Mouse (Mus musculus): ENCODE measurements around the gene Gclm. TPM values are rescaled to one million over a fixed set of nuclear protein-coding genes. Genes with fewer than 3 reads are reported as not detected.
"Not testable (repeated sequence)": the region's sequence is repeated elsewhere in the genome, so short reads cannot be mapped to it uniquely, and the experiment has no call there.

Gene Gclm
- total RNA-seq, 2 experiments from 2014 or later, result 22.7 to 28.7 TPM

DNA sequence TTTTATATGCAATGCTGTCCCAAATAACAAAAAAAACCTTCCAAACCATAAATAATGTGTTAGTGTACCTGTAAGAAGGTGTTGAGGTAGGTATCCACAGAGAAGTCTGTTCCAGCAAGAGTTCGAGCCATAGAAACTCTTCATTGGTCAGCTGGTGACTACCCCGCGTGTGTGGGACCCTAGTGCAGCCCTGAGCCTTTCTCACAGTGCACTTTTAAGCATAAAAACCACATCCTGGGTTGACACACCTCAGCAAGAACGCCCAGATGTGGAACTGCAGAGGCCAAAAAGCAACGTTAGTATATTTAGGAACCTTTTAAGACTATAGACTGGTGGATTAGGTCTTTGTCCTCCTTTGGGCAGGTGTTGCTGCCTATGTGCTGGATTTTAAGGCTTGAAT, 41.8 kb downstream of the Gclm start:
- DNase-seq, result no peak
- intact Hi-C loops (cut with DNase I; ENCODE audit: low total_unique reads), result no loop called here

DNA sequence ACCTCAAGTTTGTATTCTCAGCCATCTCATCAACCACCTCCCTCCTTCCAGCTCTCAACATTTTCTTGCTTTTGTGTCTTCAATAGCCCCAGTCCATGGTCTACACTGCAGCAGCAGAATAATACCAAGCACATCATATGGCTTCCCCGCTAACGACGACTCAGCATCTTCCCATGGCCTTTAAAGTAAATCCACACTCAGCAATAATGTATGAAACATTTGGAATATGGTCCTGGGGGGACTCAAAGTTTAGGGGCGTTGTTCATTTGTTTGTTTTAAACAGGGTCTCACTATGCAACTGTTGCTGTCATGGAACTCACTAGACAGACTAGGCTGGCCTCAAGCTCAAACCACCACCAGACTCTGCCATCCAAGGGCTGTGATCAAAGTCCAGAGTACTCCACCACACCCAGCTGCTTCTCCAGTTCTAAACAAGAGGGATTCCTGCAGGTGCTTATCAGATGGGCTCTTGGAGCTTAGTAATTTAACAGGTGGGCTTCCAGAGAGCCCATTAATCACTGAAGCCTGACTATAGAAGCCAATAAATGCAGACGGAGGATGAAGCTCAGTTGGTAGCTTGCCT, 43.3 kb downstream of the Gclm start:
- no peak for DNase-seq
- intact Hi-C loops (cut with DNase I; ENCODE audit: low total_unique reads), result no loop called here

DNA sequence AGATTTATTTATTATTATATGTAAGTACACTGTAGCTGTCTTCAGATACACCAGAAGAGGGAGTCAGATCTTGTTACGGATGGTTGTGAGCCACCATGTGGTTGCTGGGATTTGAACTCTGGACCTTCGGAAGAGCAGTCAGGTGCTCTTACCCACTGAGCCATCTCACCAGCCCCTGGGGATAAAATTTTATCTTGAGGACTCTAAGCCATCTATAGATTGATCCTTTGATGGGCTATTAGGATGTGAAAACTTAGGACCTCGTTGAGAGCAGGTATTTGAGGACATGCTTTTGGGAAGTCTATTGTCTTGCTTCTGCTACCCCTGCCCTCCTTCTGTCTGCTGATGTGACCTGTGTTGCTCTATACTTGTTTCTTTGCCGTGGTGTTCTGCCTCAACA, 44.0 kb downstream of the Gclm start:
- DNase-seq; intact Hi-C loops (cut with DNase I; ENCODE audit: low total_unique reads): not testable (repeated sequence)

DNA sequence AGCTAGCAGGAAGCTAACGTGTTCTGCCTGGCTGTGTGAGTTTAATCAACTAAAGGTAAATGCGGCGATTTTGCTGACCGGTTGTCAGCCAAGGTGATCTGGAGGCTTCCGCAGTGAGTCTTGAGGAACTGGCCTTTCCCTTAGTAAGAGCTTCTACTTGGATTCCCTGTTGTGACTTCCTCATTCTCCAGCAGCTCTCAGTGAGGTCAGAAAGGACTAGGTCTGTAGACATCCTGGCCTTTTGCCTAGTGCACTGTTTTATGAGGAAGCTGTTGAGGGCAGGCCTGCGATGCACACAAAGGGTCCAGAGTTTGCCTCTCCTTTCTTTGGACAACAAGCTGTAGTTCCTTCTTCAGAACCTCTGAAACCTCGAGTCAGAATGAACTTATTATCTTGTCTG, 45.3 kb downstream of the Gclm start:
- intact Hi-C loops (cut with DNase I; ENCODE audit: low total_unique reads), result no loop called here
- DNase-seq, result no peak

DNA sequence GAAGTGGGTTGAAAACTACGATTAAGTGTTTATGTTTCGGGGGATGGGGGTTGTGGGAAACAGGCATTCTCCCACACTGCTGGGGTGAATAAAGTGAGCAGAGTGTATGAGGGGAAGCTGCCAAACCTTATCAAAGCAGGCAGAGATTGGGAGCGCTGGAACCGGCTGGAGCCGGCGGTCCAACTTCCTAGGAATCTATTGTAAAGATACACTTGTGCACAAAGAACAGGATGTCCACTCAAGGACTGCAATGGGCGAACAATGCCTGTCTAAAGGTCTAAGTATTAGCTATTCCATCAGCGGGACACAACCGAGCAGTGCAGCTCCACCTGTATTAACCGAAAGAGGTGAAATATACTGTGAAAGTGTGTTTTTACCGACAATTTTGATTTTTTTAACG, 46.5 kb downstream of the Gclm start:
- intact Hi-C loops (cut with DNase I; ENCODE audit: low total_unique reads), result no loop called here
- DNase-seq, result no peak

DNA sequence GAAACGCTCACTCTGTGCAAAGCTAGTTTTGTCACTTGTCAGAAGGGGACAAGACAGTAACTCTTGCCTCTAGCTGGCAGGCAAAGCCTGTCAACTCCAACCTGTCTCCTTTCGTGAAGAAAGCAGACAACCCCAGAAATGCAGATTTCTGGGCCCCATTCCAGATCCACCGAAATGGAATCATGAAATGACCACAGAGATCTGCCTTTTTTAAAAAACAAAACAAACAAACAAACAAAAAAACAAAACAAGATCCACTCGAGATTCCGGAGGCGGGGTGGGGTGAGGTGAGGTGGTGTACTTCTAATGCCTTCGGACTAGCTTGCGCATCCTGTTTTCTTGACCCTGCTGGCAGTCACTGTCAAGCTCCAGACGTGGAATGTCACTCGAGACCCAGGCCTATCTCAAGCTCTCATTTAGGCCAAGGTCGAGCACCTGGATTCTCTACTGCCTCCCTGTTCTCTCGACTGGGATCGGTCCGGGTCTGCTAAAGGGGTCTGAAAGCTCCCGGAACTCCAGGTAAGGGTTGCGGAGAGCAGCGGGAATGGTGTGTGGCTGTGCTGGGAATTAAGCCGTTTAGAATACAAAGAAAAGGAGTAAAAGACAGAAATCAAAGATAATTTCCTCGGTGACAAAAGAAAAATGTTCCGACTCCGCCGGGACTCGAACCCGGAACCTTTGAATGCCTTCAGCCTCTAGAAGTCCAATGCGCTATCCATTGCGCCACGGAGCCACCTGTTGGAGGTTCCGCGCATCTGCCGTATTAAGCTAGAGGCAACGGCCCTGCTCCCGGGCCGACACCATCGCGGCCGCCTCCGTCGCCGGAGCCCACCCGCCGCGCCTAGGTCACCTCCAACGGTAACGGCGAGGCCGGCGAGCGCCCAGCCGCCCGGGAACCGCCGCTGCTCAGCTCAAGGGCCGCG, 47.2 kb downstream of the Gclm start:
- DNase-seq, result peak; percentile 91

DNA sequence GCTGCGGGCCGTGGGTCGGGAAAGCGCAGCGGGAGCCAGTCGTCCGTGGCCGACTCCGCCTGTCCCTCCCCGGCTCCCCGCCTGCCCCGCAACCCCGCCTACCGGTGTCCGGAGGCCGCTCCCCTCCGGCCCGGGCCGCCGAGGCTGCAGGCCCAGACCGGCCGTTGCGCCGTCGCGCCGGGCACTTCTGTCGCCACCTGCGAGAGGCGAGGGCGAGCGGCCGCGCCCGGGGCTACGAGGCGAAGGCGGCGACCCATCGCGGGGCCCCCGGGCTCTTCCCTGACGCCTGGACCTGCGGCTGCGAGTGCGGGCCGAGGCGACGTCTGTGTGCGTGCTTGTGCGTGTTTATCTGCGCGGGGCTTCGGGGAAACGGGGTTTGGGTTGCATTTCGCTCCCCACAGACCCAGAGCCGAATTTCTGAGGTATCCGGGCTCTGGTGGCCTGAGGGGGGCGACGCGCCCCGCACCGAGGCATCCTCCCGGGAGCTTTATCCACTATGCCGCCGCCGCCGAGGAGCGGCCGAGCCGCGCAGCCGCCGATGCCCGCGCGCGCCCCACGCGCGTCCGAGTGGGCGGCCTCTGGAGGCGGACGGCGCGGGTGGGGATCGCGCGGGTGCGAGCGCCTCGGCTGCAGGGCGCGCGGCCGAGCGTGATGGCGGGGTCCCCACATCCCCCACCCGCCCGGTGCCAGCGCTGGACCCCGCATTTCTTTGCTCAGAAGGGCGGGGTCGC, 48.0 kb downstream of the Gclm start:
- intact Hi-C loops (cut with DNase I; ENCODE audit: low total_unique reads), result no loop called here
- DNase-seq, result peak; percentile 90

More for the DNA sequence above, 47.2 kb downstream of the Gclm start:
- intact Hi-C loops (cut with DNase I; ENCODE audit: low total_unique reads), result no loop called here

DNA sequence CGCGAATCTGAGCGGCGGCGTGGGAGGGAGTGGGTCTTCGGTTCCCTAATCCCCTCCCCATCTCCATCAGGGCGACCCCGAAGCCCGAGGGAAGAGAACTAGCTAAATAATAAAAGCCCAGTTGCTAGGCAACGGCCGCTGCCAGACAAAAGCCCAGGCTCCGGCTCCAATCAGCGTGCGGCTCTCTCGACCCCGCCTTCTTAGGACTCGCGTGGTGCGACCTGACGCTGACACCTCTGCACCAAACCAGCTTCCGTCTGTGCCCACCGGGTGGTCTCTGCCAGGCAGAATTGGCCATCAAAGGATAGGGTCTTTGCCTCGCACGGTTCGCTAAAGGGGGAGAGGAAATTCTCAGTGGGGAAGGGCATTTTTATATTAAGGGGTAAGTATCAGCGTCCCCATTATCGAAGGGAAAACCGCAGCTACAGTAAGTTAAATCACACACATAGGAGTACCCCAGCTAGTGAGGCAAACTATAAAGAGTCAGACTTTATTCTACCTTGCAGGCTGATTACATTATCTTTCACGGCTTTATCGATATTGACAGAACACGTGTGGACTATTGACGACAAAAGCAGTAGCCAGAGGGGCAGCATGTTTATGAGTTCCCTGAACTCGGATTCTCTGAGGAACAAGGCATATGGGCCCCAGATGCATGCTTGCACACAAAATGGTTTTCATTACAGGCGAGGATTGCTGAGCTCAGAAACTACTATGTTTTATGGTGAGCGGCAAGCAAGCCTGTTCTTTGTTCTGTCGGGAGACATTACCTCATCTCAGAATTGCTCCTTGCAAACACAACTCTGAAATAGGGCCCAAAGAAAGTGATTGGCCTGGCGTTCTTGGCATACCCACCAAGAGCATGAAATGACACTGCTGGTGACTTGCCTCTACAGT, 48.8 kb downstream of the Gclm start, which contains the start of gene Bcar3:
TSS of gene Bcar3 (plus strand) at position 183 of the 897 bp plus-strand sequence.
- intact Hi-C loops (cut with DNase I; ENCODE audit: low total_unique reads), result no loop called here
- peak; percentile 92 for DNase-seq

DNA sequence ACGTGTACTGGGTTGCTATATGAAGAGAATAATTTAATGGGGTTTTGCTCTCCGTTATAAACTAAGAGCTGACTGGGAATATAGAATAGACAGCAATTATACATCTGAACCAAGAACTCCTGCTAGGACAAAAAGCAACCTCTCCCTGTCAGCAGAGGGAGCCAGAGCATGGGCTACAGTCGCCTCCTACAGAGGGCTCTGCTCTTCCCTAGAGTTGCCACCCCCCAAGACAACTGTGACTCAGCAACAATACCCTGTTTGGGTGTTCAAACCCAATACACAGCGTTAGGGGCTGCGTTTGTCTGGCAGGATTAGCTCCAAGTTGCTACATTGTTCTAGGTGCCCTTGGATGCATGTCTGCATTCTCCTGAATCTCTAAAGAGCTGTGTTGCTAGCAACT, 50.2 kb downstream of the Gclm start:
- intact Hi-C loops (cut with DNase I; ENCODE audit: low total_unique reads), result no loop called here
- peak; percentile 49 for DNase-seq

DNA sequence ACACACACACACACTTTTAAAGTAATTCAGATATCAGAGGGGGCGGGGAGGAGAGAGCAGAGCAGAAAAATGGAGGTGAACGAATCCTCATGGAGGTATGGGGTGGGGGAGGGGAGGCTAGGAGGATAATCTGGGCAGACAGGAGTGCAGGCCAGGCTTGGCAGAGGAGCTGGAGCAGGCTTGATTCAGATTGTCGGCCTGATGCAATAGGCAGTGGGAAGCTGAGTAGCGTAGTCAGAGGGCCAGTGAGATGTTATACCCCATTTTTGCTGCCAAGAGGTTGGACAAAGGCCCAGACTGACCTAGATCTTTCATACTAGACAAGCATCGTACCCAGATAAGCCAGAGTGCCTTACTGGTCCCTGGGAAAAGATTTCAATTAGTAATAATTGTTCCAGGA, 51.6 kb downstream of the Gclm start:
- intact Hi-C loops (cut with DNase I; ENCODE audit: low total_unique reads), result no loop called here
- DNase-seq, result peak; percentile 51

DNA sequence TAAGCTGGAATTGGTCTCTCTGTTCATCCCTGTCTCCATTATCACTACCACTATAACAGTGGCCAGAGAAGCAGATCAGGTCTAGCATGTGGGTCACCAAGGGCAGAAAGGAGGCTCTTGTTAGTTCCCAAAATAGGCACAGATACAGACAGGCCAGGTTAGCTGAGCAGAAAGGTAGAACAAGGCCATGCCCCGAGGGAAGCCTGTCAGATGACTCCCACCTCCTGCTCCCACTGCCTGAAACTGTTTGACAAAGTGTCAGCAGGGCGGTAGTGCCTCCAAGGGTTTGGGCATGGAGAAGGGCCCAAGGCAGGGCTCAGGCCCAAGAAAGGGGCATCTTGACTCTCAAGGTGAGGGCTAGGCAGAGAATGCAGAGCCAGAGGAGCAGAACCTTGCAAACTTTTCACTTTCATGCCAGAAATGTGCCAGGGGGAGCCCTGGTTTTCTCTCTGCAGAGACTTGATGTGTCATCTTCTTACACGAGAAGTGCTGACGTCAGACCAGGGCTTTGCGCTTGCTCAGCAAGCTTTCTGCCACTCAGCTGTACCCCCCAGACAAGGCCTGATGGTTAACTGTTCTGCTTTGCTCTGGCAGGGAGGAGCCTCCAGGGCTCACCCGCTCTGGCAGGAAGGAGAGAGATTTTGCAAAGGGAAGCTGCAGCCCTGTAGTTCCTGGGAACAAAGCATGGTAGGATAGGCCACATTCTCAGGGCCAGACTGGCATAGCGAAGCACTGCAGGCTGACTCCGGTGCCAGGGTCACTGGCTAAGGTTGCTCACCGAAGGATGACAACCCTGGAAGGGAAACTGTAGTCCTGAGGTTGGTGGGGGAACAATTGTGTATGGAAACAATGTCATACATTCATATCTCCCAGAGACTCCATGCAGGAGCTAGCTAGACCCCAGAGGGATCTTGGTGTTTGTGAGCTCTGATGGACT, 55.9 kb downstream of the Gclm start:
- intact Hi-C loops (cut with DNase I; ENCODE audit: low total_unique reads), result loop anchor here (5.0 kb wide), 1 partner anchor 336 kb away; no protein-coding TSS in a partner anchor
- DNase-seq, result peak; percentile 27

DNA sequence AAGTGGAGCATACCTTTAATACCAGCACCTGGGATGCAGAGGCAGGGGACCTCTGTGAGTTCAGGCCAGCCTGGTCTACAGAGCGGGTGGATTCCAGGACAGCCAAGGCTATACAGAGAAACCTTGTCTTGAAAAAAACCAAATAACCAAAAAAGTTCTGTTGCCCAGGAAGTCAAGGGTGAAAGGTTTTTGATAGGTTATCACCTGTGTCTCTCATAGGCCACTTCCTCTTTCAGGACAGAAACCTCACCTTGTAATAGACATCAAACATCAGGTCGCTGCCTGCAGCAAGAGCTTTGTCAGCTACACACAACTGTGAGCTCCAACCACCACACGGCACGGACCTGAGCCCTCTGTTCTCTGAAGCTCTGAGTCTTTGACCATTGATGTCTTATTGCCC, 59.2 kb downstream of the Gclm start:
- no peak for DNase-seq
- intact Hi-C loops (cut with DNase I; ENCODE audit: low total_unique reads), result loop anchor here (5.0 kb wide), 1 partner anchor 333 kb away; no protein-coding TSS in a partner anchor

DNA sequence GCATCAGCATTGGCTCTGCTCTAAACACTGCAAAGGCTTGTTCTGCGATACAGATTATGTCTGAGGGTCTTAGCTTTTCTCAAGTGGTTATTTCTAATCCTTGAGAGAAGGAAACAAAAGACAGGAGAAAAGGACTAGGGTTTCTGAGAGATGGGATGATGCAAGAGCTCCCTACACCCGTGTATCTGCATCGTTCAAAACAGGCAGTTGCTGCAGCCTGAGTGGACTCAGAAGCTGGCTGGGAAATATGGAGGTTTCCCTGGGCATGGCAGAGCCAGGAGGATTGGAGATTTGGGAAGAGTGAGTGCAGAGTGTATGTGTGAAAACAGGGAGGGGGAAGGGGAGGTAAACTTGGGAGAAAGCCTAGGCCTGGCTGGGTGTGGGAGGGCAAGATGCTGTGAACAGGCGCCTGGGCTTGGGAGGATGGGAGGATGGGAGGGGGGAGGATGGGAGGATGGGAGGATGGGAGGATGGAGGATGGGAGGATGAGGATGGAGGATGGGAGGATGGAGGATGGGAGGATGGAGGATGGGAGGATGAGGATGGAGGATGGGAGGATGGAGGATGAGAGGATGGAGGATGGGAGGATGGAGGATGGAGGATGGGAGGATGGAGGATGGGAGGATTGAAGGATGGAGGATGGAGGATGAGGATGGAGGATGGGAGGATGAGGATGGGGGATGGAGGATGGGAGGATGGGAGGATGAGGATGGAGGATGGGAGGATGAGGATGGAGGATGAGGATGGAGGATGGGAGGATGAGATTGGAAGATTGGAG, 62.7 kb downstream of the Gclm start:
- DNase-seq, result no peak
- intact Hi-C loops (cut with DNase I; ENCODE audit: low total_unique reads), result no loop called here

DNA sequence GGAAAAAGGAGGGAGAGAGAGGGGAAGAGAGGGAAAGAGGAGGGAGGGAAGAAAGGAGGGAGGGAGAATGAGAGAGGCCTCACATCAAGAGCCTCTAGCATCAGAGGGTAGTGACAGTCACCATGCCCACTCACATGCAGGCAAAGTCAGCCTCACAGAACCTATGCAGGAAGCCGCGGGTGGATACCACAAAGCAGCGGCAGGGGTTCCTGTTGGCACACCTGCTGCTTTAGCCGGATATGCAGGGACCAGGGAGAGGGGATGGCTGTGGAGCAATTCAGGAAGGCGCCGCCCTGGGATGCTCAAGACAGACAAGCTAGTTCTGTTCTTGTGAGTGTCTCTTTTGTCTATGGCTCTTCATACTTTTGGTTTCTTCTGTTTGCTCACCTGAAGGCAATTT, 63.6 kb downstream of the Gclm start:
- no peak for DNase-seq
- intact Hi-C loops (cut with DNase I; ENCODE audit: low total_unique reads), result no loop called here

DNA sequence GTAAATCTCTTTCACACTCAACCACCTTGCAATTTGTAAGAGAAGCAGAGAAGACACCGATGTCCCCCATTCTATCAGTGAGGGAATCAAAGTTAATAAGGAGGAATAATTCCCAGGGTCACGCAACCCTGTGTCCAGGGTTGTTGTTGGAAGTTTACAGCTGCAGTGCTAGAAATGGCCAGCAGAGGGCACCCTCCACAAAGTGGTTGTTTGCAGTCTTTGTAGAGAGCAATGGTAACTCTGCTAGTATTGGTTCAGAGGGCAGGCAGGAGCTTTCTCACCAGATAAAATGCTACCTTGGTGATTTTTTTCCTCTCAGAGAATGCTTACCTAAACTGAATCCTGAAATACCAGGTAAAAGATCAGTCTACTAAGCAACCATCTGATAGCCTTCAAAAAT, 66.7 kb downstream of the Gclm start:
- intact Hi-C loops (cut with DNase I; ENCODE audit: low total_unique reads), result loop anchor here (2.0 kb wide), 1 partner anchor 153 kb away; no protein-coding TSS in a partner anchor
- DNase-seq, result peak; percentile 78

DNA sequence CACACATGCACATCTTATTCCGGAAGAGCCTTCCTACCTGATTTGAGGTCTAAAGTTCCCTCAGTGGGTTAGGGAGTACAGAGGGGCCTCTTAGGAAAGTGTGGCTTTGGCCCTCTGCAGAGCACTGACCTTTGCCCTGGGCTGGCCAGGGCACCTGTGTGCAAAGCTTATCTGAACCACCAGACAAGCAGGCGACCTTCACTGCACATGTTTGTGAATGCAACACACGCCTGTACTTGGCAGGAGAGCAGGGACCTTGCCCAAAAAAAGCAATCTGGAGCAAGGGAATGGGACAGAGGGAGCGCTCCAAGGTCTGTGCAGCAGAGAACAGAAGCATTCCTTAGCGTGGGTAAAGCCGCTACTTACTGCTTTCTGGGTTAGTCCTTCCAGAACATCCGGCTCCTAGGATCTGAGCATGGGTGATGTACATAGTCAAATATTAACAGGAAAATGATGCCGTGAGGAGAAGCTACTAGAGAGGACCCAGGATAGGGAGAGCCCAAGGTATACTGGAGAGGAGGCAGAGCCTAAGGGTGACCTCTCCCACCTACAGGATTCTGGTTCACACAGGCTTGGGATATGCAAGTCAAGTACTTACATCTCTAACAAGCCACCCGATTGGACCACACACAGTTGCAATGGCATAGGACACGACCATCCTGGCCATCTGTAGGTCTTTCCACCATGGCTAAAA, 67.7 kb downstream of the Gclm start:
- DNase-seq, result no peak
- intact Hi-C loops (cut with DNase I; ENCODE audit: low total_unique reads), result loop anchor here (2.0 kb wide), 1 partner anchor 152 kb away; no protein-coding TSS in a partner anchor

DNA sequence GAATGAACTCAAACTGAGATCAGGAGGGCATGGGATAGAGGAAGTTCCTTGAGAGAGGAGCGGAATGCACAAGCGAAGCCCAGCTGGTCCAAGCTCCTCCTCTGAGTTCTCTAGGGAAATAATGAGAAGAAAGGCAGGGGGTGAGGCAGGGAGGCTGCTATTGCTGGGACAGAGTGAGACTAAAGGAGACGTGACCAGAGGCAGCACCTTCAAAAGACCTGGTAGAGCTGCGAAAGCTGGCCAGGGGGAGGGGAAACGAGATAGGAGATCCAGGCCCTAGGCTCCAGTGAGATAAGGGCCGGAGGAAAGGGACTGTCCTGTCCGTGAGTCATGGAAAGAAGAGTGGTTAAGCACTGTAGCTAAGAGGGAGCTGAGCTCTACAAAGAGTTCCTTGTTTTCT, 68.6 kb downstream of the Gclm start:
- intact Hi-C loops (cut with DNase I; ENCODE audit: low total_unique reads), result loop anchor here (2.0 kb wide), 1 partner anchor 151 kb away; no protein-coding TSS in a partner anchor
- DNase-seq, result no peak

All from gastrocnemius, postnatal 14 days (tissue).